Mouse (Mus musculus) hindlimb bud, embryonic 11.5 days (tissue): ENCODE measurements around the gene Myoz2.

Experiments used
- DNase-seq: peaks from one replicate; pipeline ENCODE4 v3.0.0-alpha.2; 2012; ENCODE audit warnings: low read depth, low spot score; ENCODE audit errors: extremely low spot score

The Myoz2 gene

GRCm38 (mm10) chr3:123034752-123035151 lies at the start of gene Myoz2:
TSS of gene Myoz2 (minus strand) at chr3:123035015.
- DNase-seq: no peak

- DNase-seq: no peak
Observed at GRCm38 (mm10) chr3:123081665-123082064, 46.9 kb upstream of the Myoz2 start.

- DNase-seq: no peak
Observed at GRCm38 (mm10) chr3:123080943-123081342, 46.1 kb upstream of the Myoz2 start.

- DNase-seq: no peak
Observed at GRCm38 (mm10) chr3:123080017-123080725, 45.4 kb upstream of the Myoz2 start.

GRCm38 (mm10) chr3:123075759-123076158 lies 40.9 kb upstream of the Myoz2 start:
- no peak for DNase-seq

GRCm38 (mm10) chr3:123075034-123075433 lies 40.2 kb upstream of the Myoz2 start:
- no peak for DNase-seq

- DNase-seq: no peak
Observed at GRCm38 (mm10) chr3:123073351-123073750, 38.5 kb upstream of the Myoz2 start.

GRCm38 (mm10) chr3:123072472-123072871 lies 37.7 kb upstream of the Myoz2 start:
- DNase-seq: no peak

- no peak for DNase-seq
Observed at GRCm38 (mm10) chr3:123070996-123071395, 36.2 kb upstream of the Myoz2 start.

GRCm38 (mm10) chr3:123066836-123067235 lies 32.0 kb upstream of the Myoz2 start:
- no peak for DNase-seq

- no peak for DNase-seq
Observed at GRCm38 (mm10) chr3:123065466-123065865, 30.7 kb upstream of the Myoz2 start.

GRCm38 (mm10) chr3:123064186-123064585 lies 29.4 kb upstream of the Myoz2 start:
- DNase-seq: no peak

GRCm38 (mm10) chr3:123061931-123062330 lies 27.1 kb upstream of the Myoz2 start:
- no peak for DNase-seq

- DNase-seq: no peak
Observed at GRCm38 (mm10) chr3:123058832-123059231, 24.0 kb upstream of the Myoz2 start.

GRCm38 (mm10) chr3:123054178-123054577 lies 19.4 kb upstream of the Myoz2 start:
- DNase-seq: no peak

GRCm38 (mm10) chr3:123053192-123053938 lies 18.6 kb upstream of the Myoz2 start:
- DNase-seq: no peak

- DNase-seq: no peak
Observed at GRCm38 (mm10) chr3:123042308-123042707, 7.5 kb upstream of the Myoz2 start.

GRCm38 (mm10) chr3:123033804-123034203 lies 1.0 kb downstream of the Myoz2 start:
- no peak for DNase-seq

GRCm38 (mm10) chr3:123025634-123026033 lies 9.2 kb downstream of the Myoz2 start:
- DNase-seq: no peak

GRCm38 (mm10) chr3:123024496-123025234 lies 10.2 kb downstream of the Myoz2 start:
- DNase-seq: no peak

GRCm38 (mm10) chr3:123018792-123019191 lies 16.0 kb downstream of the Myoz2 start:
- DNase-seq: no peak

GRCm38 (mm10) chr3:123013476-123013875 lies 21.3 kb downstream of the Myoz2 start:
- no peak for DNase-seq
